Mouse (Mus musculus): ENCODE measurements at regions not wholly inside any gene's neighbourhood (a gene's known extent, or its start where the extent isn't known, plus 50 kb on each side); places are given as distances from the start of the nearest gene placed in this dataset.

DNA sequence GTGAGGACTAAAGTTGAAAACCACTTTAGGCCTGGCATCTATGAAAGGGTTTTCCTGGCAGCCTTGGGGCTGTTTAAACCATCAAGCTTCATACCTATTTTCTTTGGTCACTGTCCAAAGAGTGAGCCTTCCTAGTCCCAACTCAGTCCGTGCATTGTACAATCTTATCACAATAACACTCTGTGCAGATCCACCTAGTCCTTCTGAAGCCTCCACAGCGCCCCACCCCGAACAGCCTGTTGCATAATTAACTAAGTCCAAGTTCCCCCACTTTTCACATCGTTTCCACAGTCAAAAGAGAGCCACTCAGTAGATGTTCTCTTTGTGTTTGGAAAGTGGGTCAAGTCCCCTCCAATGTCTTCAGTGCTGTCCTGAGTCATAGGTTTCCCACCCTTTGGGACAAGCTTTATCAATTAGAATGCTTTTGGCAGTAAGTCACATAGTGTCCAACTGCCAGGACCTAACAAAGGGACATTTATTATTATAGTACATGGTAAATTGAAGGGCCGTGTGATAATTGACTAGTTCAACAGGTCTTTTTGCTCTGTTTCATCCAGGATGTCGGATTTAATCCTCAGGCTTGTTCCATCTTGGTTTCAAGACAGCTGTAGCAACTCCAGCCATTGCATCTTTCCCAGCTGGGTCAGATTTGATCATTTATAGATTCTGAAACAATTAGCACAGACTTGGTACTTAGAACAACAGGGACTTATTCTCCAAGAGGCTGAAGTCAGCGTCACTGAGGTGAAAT is 187.0 kb upstream of the Jade1 start:
- no peak for ATAC-seq (ENCODE audit: low FRiP score, low read depth)
- no peaks in the 10 kb centered on the region for H3K9me3 ChIP-seq
- H3K27me3 ChIP-seq: no peaks in the 10 kb centered on the region
- no peaks in the 10 kb centered on the region for H3K4me1 ChIP-seq (replicated peaks)
- H3K36me3 ChIP-seq: no peaks in the 10 kb centered on the region
- H3K4me3 ChIP-seq: no peak overlapping the region
- no peak overlapping the region for H3K27ac ChIP-seq (replicated peaks)
- no peak overlapping the region for H3K9ac ChIP-seq
- WGBS: 84% methylated on average over 7 of the region's 7 CpGs
- no peak overlapping the region for H3K4me2 ChIP-seq

DNA sequence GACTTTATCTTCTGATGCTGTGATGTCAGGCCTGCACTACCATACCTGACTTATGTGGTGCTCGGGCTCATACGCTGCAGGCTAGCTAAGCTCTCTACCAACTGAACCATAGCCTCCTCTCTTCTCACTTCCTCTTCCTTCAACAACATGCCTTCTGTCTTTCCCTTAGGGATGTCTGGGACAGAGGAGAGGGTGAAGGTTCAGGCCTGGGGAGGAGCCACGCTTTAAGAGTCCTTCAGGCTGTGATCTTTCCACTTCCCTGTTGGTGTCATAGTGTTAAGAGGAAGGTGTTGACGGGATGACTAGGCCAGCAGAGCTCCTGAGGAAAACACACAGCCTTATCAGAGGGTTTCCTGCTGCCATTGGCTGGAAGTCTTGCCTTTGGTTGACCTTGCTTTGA is 188.8 kb upstream of the Jade1 start:
- H3K4me2 ChIP-seq: no peak overlapping the region
- no peak overlapping the region for H3K4me3 ChIP-seq
- no peaks in the 10 kb centered on the region for H3K27me3 ChIP-seq
- WGBS: 90% methylated on average over 4 of the region's 4 CpGs
- H3K4me1 ChIP-seq (replicated peaks): no peaks in the 10 kb centered on the region
- no peak overlapping the region for H3K9ac ChIP-seq
- H3K27ac ChIP-seq (replicated peaks): no peak overlapping the region
- H3K36me3 ChIP-seq: no peaks in the 10 kb centered on the region
- H3K9me3 ChIP-seq: no peaks in the 10 kb centered on the region
- ATAC-seq (ENCODE audit: low FRiP score, low read depth): no peak

DNA sequence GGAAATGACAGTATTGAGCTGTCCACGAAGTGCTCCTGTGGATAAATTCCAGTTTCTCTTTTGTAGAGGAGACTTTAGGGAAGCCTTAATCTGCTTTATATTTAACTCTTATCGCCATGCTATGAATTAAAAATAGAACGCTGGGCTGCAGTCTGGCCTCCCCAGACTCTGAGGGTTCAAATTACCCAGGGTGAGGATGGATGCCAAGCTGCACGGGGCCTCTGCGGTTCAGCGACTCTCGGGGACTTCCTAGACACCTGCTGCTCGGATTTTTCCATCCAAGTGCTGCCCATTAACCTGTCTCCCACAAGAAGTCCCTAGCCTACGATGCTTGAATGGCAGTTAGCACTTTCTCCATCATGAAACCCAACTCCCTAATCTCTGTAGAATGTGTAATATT is 189.3 kb upstream of the Jade1 start:
- 59% methylated on average over 9 of the region's 9 CpGs for WGBS
- H3K4me2 ChIP-seq: no peak overlapping the region
- H3K27me3 ChIP-seq: no peaks in the 10 kb centered on the region
- H3K4me1 ChIP-seq (replicated peaks): no peaks in the 10 kb centered on the region
- no peak overlapping the region for H3K4me3 ChIP-seq
- H3K9ac ChIP-seq: no peak overlapping the region
- H3K36me3 ChIP-seq: no peaks in the 10 kb centered on the region
- no peak overlapping the region for H3K27ac ChIP-seq (replicated peaks)
- ATAC-seq (ENCODE audit: low FRiP score, low read depth): no peak
- no peaks in the 10 kb centered on the region for H3K9me3 ChIP-seq

DNA sequence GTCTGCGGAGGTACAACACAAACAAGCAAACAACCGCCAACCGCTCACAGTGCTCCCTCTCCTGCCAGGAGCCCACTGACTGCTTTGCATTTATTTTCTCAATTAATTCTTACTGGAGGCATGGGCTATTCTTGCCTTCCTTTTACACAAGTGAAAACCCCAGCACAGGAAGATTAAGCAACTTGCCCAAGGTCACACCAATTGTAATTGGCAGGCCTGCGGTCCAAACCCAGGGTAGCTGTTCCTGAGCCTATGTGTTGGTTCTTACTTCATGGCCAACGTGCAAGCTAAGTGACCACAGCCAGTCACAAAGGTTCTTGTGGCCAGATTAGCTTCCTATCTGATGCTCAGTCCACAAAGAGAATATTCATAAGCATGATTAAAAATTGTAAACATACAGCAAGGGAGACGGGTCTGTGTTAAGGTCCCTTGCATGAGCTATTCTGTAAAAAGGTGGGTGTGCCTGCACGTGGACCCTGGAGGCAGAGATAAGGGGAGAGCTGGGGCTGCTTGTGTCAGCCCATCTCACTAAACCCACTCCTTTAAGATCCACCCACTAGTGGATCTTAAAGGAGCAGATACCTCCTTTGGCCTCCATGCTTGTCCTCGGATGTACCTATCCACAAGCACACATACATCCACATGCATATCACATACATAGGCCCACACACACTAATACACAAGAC is 190.2 kb upstream of the Jade1 start:
- Histone ChIP-seq H3K36me3 (no peaks in the 10 kb centered on the region), H3K4me3 (no peak overlapping the region), H3K9ac (no peak overlapping the region), H3K4me1 (replicated peaks) (peaks cover 3% of the 10 kb centered on the region; the same call in 1 of the 2 replicates), H3K27ac (replicated peaks) (no peak overlapping the region), H3K27me3 (no peaks in the 10 kb centered on the region), H3K9me3 (no peaks in the 10 kb centered on the region), H3K4me2 (no peak overlapping the region)
- WGBS: 82% methylated on average over 8 of the region's 8 CpGs
- ATAC-seq (ENCODE audit: low FRiP score, low read depth): no peak

DNA sequence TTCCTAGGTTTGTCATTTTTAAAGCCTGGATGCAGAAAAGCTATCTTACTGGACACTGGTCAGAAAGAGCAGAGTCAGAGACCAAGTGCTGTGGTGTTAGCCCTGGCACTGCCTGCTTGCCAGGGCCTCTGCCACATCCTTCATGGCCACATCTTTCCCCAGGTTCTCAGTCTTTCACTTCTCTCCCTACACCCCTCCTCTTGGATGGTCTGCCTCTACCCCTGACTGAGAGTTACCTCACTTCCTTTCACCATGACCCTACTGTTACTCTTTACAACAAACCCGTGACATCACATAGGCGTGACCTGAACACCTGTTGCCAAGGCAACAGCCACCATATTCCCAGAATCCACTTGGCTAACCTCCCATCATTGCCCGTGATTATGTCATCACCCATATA is 191.6 kb upstream of the Jade1 start:
- no peak overlapping the region for H3K27ac ChIP-seq (replicated peaks)
- H3K4me1 ChIP-seq (replicated peaks): peaks cover 5% of the 10 kb centered on the region; the same call in 1 of the 2 replicates
- no peak for ATAC-seq (ENCODE audit: low FRiP score, low read depth)
- no peak overlapping the region for H3K9ac ChIP-seq
- whole genome bisulfite sequencing: 87% methylated on average over 3 of the region's 3 CpGs
- H3K4me2 ChIP-seq: no peak overlapping the region
- H3K4me3 ChIP-seq: no peak overlapping the region
- no peaks in the 10 kb centered on the region for H3K9me3 ChIP-seq
- H3K27me3 ChIP-seq: no peaks in the 10 kb centered on the region
- H3K36me3 ChIP-seq: no peaks in the 10 kb centered on the region

DNA sequence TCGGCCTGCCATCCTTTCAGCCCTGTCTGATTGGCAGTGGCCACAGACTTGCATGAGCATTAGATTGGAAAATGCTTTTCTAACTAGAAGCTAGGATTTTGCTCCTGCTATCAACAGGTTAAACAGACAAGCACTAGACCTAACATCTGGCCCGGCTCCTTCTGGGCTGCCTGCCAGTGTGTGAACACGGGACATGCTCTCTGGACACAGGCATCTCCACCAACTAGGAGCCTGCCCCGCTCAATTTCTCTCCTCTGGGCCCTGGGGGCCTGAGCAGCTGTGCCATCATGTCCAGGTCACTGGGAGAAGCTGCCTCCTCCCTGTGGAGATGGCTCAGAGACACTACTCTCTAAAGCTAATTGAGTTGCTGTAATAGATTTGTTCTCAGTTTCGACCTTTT is 195.3 kb upstream of the Jade1 start:
- H3K4me3 ChIP-seq: no peak overlapping the region
- H3K27me3 ChIP-seq: no peaks in the 10 kb centered on the region
- no peak for ATAC-seq (ENCODE audit: low FRiP score, low read depth)
- no peak overlapping the region for H3K27ac ChIP-seq (replicated peaks)
- no peak overlapping the region for H3K9ac ChIP-seq
- H3K36me3 ChIP-seq: no peaks in the 10 kb centered on the region
- H3K9me3 ChIP-seq: no peaks in the 10 kb centered on the region
- WGBS: 55% methylated on average over 5 of the region's 5 CpGs
- no peak overlapping the region for H3K4me2 ChIP-seq
- H3K4me1 ChIP-seq (replicated peaks): peaks cover 5% of the 10 kb centered on the region; the same call in 1 of the 2 replicates

DNA sequence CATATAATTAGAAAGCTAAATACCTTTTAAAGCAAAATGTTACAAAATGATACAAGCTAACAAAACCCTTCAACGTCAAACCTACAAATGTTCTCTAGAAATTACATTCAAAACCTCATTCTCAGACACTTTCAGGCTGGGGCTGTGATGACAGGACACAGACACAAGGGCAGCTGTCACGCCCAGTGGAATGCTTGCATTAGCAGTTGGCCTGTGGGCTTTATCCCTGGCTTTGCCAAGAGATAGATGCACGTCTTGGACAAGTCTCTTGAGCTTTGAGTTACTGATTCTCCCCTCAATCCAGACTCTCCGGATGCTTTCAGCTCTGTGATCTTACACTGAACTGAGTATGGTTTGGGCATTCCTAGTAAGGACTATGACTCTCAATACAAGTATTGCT is 196.1 kb upstream of the Jade1 start:
- H3K4me1 ChIP-seq (replicated peaks): peaks cover 5% of the 10 kb centered on the region; the same call in 1 of the 2 replicates
- H3K9me3 ChIP-seq: no peaks in the 10 kb centered on the region
- H3K4me3 ChIP-seq: no peak overlapping the region
- ATAC-seq (ENCODE audit: low FRiP score, low read depth): no peak
- WGBS: 76% methylated on average over 4 of the region's 4 CpGs
- no peaks in the 10 kb centered on the region for H3K27me3 ChIP-seq
- no peak overlapping the region for H3K9ac ChIP-seq
- no peak overlapping the region for H3K27ac ChIP-seq (replicated peaks)
- H3K36me3 ChIP-seq: no peaks in the 10 kb centered on the region
- no peak overlapping the region for H3K4me2 ChIP-seq

DNA sequence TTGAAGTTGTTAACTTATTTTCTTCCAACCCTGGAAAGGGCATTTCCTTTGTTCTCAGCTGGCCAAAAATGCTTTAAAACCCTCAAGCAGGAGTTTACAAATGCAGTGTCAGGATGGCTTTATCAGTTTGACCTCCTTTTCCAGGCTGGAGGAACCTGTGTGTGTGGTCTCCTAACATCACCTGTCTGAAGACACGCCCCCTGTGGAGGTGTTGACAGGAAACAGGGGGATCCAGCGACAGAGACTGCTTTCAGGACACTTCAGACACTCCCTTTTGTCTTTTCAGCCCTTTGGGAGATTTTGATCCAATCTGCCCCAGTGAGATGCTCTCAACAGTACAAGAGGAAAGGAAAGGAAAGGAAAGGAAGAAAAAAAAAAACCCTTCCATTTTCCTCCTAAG is 202.5 kb upstream of the Jade1 start:
- Histone ChIP-seq H3K4me1 (replicated peaks) (no peaks in the 10 kb centered on the region), H3K9me3 (no peaks in the 10 kb centered on the region), H3K4me2 (no peak overlapping the region), H3K36me3 (no peaks in the 10 kb centered on the region), H3K9ac (no peak overlapping the region), H3K4me3 (no peak overlapping the region), H3K27ac (replicated peaks) (no peak overlapping the region), H3K27me3 (no peaks in the 10 kb centered on the region)
- ATAC-seq (ENCODE audit: low FRiP score, low read depth): no peak
- 25% methylated on average over 2 of the region's 2 CpGs for whole genome bisulfite sequencing

DNA sequence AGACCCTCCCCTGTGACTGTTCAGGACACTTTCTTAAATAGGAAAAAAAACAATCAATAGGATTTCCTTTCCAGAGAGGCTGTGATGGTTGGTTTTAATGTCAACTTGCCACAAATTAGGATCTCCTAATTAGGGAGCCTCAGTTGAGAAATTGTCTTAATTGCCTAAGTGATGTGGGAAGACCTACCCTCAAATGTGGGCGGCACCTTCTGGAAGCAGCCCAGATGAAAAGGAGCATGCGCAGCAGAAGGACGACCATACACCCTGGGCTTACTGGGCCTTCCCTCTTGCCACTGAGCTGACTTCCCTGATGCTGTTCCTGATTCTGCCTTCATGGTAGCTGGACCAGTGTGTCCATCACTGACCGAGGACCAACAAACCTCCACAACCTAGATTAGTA is 203.7 kb upstream of the Jade1 start:
- H3K4me1 ChIP-seq (replicated peaks): no peaks in the 10 kb centered on the region
- no peak for ATAC-seq (ENCODE audit: low FRiP score, low read depth)
- H3K9me3 ChIP-seq: no peaks in the 10 kb centered on the region
- H3K27me3 ChIP-seq: no peaks in the 10 kb centered on the region
- no peak overlapping the region for H3K27ac ChIP-seq (replicated peaks)
- WGBS: 87% methylated on average over 4 of the region's 4 CpGs
- H3K4me3 ChIP-seq: no peak overlapping the region
- H3K36me3 ChIP-seq: no peaks in the 10 kb centered on the region
- H3K4me2 ChIP-seq: no peak overlapping the region
- no peak overlapping the region for H3K9ac ChIP-seq

DNA sequence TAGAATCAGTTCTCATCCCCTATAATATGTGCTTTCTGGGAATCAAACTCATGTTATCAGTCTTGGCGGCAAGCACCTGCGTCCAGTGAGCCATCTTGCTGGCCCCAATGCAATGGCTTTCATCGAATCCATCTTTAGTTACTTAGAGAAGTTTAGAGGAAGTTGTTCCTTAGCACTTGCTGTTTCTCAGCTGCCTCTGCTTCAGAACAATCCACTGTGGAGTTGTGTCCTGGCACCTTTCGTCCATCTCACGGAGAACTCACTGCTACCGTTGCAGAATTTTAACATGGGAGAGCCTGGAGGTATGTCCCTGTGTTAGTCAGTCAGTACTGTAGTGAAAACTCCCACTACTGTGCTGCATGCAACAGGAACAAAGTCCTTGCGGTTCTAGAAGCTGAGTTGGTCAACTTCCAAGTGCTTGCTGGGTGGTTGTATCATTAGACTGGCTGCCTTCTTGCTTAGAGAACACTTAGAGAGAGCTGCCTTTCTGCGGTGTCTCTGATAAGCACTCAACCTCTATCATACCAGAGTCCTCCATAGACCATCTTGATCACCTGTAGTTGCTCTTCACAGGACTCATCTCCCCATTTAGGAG is 204.3 kb upstream of the Jade1 start:
- 93% methylated on average over 8 of the region's 8 CpGs for WGBS
- Histone ChIP-seq H3K27ac (replicated peaks) (no peak overlapping the region), H3K27me3 (no peaks in the 10 kb centered on the region), H3K36me3 (no peaks in the 10 kb centered on the region), H3K4me1 (replicated peaks) (no peaks in the 10 kb centered on the region), H3K4me3 (no peak overlapping the region), H3K4me2 (no peak overlapping the region), H3K9ac (no peak overlapping the region), H3K9me3 (no peaks in the 10 kb centered on the region)
- no peak for ATAC-seq (ENCODE audit: low FRiP score, low read depth)

DNA sequence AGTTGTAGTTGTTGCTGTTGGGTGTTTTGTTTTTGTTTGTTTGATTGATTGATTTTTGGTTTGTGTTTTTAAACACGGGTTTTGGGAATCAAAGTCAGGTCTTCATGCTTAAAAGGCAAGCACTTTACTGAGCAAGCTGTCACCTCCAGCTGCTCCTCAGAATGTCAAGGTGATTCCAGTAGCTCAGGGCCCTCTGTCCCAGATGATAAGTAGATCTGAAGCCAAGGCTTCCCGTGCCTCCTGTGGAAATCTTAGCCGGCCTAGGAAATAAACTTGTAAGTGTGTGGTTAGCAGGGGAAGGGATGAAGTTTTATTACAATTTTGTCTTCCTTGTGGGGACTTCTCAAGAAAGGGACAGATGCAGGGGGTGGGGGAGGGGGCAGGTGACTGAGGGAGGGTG is 205.2 kb upstream of the Jade1 start:
- Histone ChIP-seq H3K9ac (no peak overlapping the region), H3K4me2 (no peak overlapping the region), H3K9me3 (no peaks in the 10 kb centered on the region), H3K27ac (replicated peaks) (no peak overlapping the region), H3K27me3 (no peaks in the 10 kb centered on the region), H3K36me3 (no peaks in the 10 kb centered on the region), H3K4me1 (replicated peaks) (no peaks in the 10 kb centered on the region), H3K4me3 (no peak overlapping the region)
- 74% methylated on average over 3 of the region's 3 CpGs for WGBS
- no peak for ATAC-seq (ENCODE audit: low FRiP score, low read depth)

DNA sequence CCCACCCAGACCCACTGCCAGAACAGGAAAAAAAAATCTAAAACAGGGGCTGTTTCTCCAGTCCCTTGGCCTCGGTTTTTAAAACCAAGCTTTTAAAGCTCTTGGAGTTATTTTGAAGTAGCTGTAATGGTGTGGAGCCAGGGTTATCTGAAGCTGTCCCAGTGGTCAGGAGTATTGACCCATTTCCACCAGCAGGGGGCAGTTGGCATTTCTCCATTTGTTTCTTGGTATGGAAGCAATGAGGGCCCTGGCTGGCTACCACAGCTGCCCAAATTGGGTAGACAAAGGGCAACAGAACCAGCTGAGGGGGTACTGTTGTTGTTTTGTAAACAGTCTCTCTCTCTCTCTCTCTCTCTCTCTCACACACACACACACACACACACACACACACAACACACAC is 206.7 kb upstream of the Jade1 start:
- no peak for ATAC-seq (ENCODE audit: low FRiP score, low read depth)
- no peaks in the 10 kb centered on the region for H3K9me3 ChIP-seq
- 76% methylated on average over 1 of the region's 1 CpGs for WGBS
- no peaks in the 10 kb centered on the region for H3K27me3 ChIP-seq
- no peak overlapping the region for H3K27ac ChIP-seq (replicated peaks)
- no peak overlapping the region for H3K4me3 ChIP-seq
- no peaks in the 10 kb centered on the region for H3K36me3 ChIP-seq
- H3K4me2 ChIP-seq: no peak overlapping the region
- no peaks in the 10 kb centered on the region for H3K4me1 ChIP-seq (replicated peaks)
- H3K9ac ChIP-seq: no peak overlapping the region

Measured in hindbrain, embryonic 15.5 days (tissue).